ENCODE assay signal across 20 mouse cellular contexts in genomic region chr3:34761783-34762182, GRCm38 (mm10).
DNase-seq lines count a peak whose midpoint lies in the region; TF ChIP-seq lines count a peak whose summit lies in the region.
"Had no signal": no experiment of that assay in that cellular context is flagged by ENCODE, and none has a peak within 500 bp of the region (broad histone marks: within the 10 kb centered on the region; RNA-seq: fewer than 3 reads in every experiment).

No protein-coding gene starts in this region.

- H3K27ac ChIP-seq in ES-E14 (ENCODE audit: insufficient read depth, low read depth, low read length, poor library complexity, severe bottlenecking) = peak overlapping the region; percentile 100; the same call in 1 of the 2 replicates
- H3K27ac ChIP-seq in embryonic facial prominence, embryonic 10.5 days (replicated peaks) = no peak overlapping the region
- H3K27ac ChIP-seq: embryonic facial prominence, embryonic 13.5 days; embryonic facial prominence, embryonic 15.5 days; forebrain, embryonic 10.5 days; forebrain, embryonic 12.5 days had no signal

- peaks cover 16% of the 10 kb centered on the region for H3K36me3 ChIP-seq in E14TG2a.4 (ENCODE audit: insufficient read depth, low read length)
- no peaks in the 10 kb centered on the region for H3K36me3 ChIP-seq in ES-E14 (ENCODE audit: control insufficient read depth, insufficient read depth, low read length, poor library complexity, severe bottlenecking)
- no peaks in the 10 kb centered on the region for H3K36me3 ChIP-seq in embryonic facial prominence, embryonic 10.5 days (replicated peaks)
- H3K36me3 ChIP-seq: embryonic facial prominence, embryonic 13.5 days; embryonic facial prominence, embryonic 15.5 days; forebrain, embryonic 10.5 days; forebrain, embryonic 12.5 days had no signal

- no peaks in the 10 kb centered on the region for H3K27me3 ChIP-seq in E14TG2a.4 (ENCODE audit: insufficient read depth, low read length)
- H3K27me3 ChIP-seq in embryonic facial prominence, embryonic 10.5 days (replicated peaks; ENCODE audit: low read depth, poor library complexity, severe bottlenecking) = no peaks in the 10 kb centered on the region
- H3K27me3 ChIP-seq: CH12.LX; embryonic facial prominence, embryonic 13.5 days; embryonic facial prominence, embryonic 15.5 days; forebrain, embryonic 12.5 days had no signal

- H3K9ac ChIP-seq in ES-E14 (ENCODE audit: insufficient read depth, low read depth, low read length, poor library complexity, severe bottlenecking) = no peak overlapping the region; the same call in 1 of the 2 replicates
- H3K9ac ChIP-seq: embryonic facial prominence, embryonic 13.5 days; embryonic facial prominence, embryonic 15.5 days; forebrain, embryonic 12.5 days had no signal

- H3K4me1 ChIP-seq in E14TG2a.4 (replicated peaks; ENCODE audit: low read depth, low read length) = peaks cover 78% of the 10 kb centered on the region
- peaks cover 13 to 25% of the 10 kb centered on the region in 2 experiments for H3K4me1 ChIP-seq in ES-E14 (ENCODE audit: control insufficient read depth in 2 of 2, insufficient read depth in 2 of 2, low read length in 2 of 2, poor library complexity in 1 of 2)
- peaks cover under 1% of the 10 kb centered on the region for H3K4me1 ChIP-seq in embryonic facial prominence, embryonic 10.5 days
- H3K4me1 ChIP-seq: embryonic facial prominence, embryonic 13.5 days; embryonic facial prominence, embryonic 15.5 days; forebrain, embryonic 12.5 days had no signal

- TF ChIP-seq CTCF in E14TG2a.4 (conservative IDR thresholded peaks at IDR 0.05; ENCODE audit: low read length) = no peak

- H3K9me3 ChIP-seq in E14TG2a.4 (ENCODE audit: low read length) (no peaks in the 10 kb centered on the region), ES-E14 (ENCODE audit: control insufficient read depth, insufficient read depth, low read depth, low read length) (no peaks in the 10 kb centered on the region)
- no peaks in the 10 kb centered on the region for H3K9me3 ChIP-seq in embryonic facial prominence, embryonic 10.5 days
- H3K9me3 ChIP-seq: embryonic facial prominence, embryonic 13.5 days; embryonic facial prominence, embryonic 15.5 days had no signal

- H3K4me3 ChIP-seq in E14TG2a.4 (replicated peaks; ENCODE audit: low read length) (0 out of 2 replicates have a peak overlapping the region, but pooled peaks have one; percentile 20), ES-E14 (ENCODE audit: insufficient read depth in 1 of 2, low read depth in 1 of 2, low read length in 2 of 2, poor library complexity in 1 of 2, severe bottlenecking in 1 of 2) (no peak overlapping the region)
- no peak overlapping the region for H3K4me3 ChIP-seq in embryonic facial prominence, embryonic 10.5 days
- H3K4me3 ChIP-seq: embryonic facial prominence, embryonic 13.5 days; embryonic facial prominence, embryonic 15.5 days; erythroblast, embryonic 14.5 days; forebrain, embryonic 10.5 days; forebrain, embryonic 12.5 days had no signal

- DNase-seq in ES-E14 (ENCODE audit: low read depth, low spot score) (no peak), ZHBTc4 (ENCODE audit: low read depth, low spot score) (peak; percentile 22)
- DNase-seq in kidney, postnatal 25 days = no peak
- no peak for DNase-seq in embryonic facial prominence, embryonic 10.5 days (ENCODE audit: low spot score)
- DNase-seq: adrenal gland, adult 8-10 months; adrenal gland, postnatal 14 days; adrenal gland, postnatal 36 days; B cell, adult 2 months; cerebellum, adult 11-12 months; cerebellum, adult 2 months; cerebellum, adult 9-10 months; cerebellum, postnatal 10 days; cerebellum, postnatal 25 days had no signal

- in situ Hi-C loops in ES-E14 (cut with MboI; ENCODE audit: low sequenced_read_pairs in 2 of 2, unreplicated experiment in 2 of 2) = loop anchor here in 1 of 2 experiments (25.0 kb wide), 1 partner anchor 99 kb away; the partner anchor contains the start of gene Sox2

- 89% methylated on average over 4 of the region's 4 CpGs for WGBS in embryonic facial prominence, embryonic 10.5 days

TF ChIP-seq in ES-E14, 5 proteins besides CTCF, POLR2A, EP300 and RAD21:
- no peak for TF ChIP-seq ZC3H11A (IDR thresholded peaks at IDR 0.05; ENCODE audit: borderline replicate concordance, low read depth, low read length)
- TF ChIP-seq HCFC1 (IDR thresholded peaks at IDR 0.05; ENCODE audit: borderline replicate concordance, insufficient read depth, low read length) = no peak
- no peak for TF ChIP-seq MAFK (IDR thresholded peaks at IDR 0.05; ENCODE audit: insufficient read depth, low read depth, low read length)
- peak; percentile 83; the same call in 1 of the 2 replicates for TF ChIP-seq ZNF384 (IDR thresholded peaks at IDR 0.05; ENCODE audit: low read depth, low read length)
TF ChIP-seq in ES-E14: peak in this region for 1.
